Mouse (Mus musculus) thymus, adult 18-20 months (tissue): ENCODE data around the gene Rab44.
"Not testable (repeated sequence)": the region's sequence is repeated elsewhere in the genome, so short reads cannot be mapped to it uniquely, and the experiment has no call there.

Experiments
- DNase-seq, 2 experiments: peaks; one replicate each; pipeline ENCODE4 v3.0.0; 2022; ENCODE audit warnings: mixed read lengths in 2 of 2

Gene Rab44

DNA sequence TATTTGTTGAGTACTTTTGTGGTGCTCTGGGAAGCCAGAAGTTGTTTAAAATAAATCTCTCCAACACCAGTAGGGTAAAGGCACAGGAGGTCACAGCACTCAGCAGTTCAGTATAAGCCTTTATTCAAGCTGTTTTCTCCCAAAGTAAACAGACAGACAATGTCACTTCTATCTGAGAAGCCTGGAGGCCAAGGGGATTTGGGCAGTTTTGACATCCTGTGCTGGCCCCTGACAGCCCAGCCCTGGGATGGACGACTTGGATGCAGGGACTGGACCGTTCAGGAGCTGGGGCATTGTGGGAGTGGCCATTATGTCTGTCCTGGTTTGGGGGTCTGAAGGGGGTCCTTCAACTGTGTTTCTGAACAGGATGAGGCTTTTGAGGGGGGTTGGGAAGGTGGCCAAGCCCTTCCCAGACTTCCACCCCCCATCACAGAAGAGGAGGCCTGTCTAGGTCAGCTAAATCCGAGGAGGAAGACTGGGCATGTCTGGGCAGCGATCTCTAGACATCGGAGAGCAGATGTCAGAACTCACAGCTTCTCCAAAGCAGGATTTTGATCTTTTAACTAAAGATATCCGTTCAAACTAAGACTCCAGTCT lies 22.5 kb upstream of the Rab44 start:
- DNase-seq, result peak in 1 of 2 experiments; percentile 2

DNA sequence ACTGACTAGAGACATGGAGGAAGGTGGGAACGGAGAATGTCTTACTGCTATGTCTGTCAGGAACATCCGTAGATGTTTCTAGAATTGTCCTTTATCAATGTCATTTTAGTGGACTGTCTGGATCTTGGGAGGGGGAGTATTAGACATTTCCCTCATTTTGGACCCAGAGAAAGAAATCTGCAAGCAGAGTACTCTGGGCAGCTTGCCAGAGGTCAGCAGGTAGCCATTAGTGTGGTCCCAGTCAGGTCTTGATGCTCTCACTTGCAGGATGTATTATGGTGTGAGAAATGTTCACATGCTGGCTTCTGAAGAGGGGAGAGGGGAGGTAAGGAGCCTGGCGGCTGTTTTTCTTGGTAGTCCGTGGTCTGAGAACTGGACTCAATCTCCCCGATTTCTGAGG lies 21.4 kb upstream of the Rab44 start:
- DNase-seq, result no peak

DNA sequence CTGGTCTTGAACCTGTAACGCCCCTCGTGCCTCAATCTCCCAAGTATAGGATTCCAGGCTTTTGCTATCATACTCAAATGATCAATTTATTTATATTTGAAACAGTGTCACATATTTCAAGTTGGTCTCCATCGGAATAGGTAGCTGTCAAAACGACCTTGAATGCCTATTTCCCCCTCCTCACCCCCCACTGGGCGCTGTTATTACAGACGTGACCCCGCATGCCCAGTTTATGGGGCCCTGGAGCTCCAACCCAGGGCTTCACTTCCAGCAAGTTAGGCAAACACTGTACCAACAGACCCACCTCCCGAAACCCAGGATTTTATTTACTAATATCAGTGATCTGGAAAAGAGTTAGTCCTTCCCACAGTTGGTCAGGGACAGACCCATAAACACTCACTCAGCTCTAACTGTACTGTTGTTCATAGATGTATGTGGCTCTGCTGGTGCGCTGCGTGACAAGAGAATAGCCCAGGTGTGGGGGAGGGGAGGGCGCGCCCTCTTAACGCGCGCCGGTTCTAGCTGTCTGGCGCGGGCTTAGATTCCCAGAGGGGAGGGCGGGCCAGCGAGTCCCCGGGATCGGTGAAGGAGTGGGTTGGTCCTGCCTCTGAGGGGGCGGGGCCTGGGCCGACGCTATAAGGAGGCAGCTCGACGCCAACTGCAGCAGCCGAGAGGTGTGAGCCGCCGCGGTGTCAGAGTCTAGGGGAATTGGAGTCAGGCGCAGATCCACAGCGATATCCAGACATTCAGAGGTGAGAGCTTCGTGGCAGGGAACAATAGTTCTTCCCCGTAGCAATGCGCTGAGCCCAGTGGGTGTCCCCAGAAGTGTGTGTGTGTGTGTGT lies 20.6 kb upstream of the Rab44 start:
- peak; percentile 66 to 68 for DNase-seq

DNA sequence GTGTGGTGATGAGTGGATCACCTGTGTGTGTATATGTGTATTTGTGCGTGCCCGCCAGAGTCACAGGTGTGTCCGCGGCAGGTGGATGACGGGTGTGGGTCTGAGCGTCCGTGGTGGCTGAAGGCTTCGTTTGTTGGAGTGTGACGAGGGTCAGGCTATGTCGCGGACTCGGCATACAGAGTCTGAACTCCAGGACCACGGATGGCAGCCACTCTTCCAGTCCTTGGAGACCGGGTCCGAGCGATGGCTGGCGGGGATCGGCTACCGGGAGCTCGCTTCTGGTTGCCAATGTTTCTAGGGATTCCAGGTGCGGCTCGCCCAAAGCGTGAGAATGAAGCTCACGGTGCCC lies 20.0 kb upstream of the Rab44 start:
- DNase-seq, result no peak

DNA sequence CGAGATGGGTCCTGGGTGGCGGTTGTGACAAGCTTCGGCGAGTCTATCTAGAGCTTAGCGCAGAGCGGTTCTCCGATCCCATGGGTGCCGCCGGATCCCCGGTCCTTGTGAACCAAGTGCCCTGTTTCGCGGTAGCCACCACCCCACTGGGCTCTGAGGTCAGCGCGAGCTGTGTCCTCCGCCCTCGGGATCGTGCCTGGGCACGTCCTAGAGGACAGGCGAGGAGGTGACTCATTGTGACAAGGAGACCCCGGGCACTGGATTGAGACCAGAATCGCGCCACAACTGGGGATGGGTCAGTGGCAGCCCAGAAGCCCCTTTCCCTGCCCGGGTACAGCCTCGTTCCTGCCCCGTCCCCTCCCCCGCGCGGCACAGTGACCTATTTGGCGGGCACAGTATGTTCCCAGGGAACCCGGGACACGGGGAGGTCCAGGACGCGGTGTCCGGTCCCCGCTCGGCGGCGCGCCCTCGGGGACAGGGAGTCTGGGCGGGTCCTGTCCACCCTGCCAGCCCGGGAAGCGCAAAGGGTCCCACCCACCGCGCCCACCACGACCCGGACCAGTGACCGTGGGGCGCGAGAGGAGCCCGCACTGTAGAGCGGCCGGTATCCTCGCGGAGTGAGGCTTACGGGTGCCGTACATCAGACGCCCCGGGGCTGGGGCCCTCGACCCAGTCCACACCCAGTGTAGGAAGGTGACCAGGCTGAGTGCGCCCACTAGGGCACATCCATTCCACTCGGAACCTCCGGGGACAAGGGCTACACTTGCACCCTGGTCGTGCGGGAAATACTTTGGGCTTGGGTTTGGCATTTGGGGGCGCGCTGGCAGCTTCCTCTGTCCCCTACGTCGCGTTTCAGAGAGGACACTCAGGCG lies 19.4 kb upstream of the Rab44 start:
- peak; percentile 30 to 37 for DNase-seq

DNA sequence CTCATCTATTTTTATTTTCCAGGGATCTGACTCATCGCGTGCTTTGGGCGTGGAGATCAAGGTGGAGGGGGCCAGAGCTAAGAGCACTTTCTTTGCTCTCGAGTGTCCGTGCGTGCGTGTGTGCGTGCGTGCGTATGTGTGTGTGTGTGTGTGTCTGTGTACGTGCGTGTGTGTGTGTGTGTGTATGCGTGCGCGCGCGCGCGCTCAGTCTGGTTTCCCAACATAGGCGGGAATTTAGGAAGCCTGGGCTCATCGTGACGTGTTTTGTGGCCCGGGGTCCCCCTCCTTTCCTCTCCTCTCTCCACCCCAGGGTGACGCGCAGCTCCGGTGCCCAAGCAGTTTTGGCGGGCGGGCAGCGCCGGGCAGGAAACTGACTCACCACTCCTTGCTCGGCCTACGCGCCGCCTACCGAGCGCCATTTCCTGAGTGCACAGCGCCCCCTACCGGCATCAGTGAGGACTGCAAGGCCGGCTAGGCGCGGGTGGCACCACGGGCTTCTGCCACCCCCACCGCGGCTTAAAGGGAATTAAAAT lies 18.7 kb upstream of the Rab44 start:
- DNase-seq, result peak; percentile 86 to 89

DNA sequence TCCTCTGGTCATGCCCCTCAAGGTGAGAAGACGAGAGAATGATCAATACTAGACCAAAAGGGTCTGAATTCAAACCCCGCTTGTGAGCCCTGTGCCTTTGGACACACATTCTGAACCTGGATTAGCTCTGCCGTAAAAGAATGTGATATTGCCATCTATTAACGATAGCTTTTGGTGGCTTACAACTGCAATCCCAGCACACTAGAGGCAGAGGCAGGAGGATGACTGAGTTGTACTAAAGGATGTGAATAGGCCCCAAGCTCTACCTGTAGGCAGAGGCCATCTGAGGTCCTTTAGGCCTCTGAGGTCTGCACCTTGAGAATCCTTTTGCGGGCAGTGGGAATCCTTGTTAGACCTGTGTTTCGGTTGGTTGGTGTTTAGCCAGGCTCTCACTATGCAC lies 17.7 kb upstream of the Rab44 start:
- DNase-seq, result no peak

DNA sequence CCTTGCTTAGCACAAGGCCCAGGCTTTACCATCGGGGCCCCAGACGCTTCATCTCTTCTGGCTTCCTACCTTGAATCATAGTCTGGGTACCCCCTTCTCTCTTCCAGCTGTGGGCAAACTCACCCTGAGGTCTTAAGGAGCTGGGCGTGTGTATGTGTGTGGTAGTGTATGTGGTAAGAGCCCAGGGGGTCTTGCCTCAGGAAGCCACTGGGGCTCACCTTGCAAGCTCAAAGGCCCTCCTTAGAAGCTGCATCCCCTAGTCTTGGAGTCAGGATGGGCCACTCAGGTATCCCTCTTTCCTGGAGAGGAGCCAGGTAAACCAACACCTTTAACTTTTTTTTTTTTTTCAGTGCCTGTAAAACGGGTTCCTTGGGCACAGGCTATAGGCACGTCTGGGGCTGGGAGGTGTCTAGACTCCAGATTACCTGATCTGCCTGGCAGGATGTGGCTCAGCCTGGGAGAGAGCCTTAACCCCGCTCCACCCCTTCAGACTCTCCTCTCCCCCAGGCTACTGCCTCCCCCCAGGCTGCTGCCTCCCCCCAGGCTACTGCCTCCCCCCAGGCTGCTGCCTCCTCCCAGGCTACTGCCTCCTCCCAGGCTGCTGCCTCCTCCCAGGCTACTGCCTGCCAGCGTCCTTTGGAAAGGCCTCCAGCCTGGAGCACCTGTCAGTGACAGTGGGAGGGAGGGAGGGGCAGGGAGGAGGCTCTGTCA lies 16.9 kb upstream of the Rab44 start:
- DNase-seq, result peak in 1 of 2 experiments; percentile 4

DNA sequence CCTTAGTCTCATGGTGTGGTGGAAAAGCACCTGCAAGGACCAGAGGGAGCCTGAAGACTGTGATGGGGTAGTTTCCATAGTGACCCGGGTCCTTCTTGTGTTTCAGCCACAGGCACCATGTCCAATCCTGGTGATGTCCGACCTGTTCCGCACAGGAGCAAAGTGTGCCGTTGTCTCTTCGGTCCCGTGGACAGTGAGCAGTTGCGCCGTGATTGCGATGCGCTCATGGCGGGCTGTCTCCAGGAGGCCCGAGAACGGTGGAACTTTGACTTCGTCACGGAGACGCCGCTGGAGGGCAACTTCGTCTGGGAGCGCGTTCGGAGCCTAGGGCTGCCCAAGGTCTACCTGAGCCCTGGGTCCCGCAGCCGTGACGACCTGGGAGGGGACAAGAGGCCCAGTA lies 15.7 kb upstream of the Rab44 start:
- peak in 1 of 2 experiments; percentile 3 for DNase-seq

DNA sequence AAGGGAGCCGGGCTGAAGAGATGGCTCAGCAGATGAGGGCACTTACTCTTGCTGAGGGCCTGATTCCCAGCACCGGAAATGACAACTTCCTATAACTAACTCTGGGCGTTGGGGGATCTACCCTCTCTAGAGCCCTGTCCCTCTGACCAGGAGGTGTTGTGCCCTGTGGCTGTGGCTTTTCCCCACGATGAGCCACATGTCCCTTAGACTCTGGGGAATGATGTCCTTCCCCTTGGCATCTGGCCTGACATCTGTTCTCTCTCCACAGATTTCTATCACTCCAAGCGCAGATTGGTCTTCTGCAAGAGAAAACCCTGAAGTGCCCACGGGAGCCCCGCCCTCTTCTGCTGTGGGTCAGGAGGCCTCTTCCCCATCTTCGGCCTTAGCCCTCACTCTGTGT lies 14.9 kb upstream of the Rab44 start:
- DNase-seq, result peak in 1 of 2 experiments; percentile 3

DNA sequence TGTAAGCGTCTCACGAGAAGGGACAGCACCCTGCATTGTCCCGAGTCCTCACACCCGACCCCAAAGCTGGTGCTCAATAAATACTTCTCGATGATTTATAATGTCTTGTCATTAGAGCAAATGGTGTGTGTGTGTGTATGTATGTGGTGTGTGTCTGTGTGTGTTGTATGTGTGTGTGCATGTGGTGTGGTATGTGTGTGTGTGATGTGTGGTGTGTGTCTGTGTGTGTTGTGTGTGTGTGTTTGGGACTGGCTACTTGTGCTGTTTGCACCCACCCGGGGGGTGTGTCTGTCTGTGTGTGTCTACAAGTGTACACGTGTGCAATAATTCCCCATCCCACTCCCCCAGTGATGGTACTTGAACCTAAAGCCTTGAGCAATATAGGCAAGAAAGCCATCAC lies 13.3 kb upstream of the Rab44 start:
- DNase-seq, result no peak

DNA sequence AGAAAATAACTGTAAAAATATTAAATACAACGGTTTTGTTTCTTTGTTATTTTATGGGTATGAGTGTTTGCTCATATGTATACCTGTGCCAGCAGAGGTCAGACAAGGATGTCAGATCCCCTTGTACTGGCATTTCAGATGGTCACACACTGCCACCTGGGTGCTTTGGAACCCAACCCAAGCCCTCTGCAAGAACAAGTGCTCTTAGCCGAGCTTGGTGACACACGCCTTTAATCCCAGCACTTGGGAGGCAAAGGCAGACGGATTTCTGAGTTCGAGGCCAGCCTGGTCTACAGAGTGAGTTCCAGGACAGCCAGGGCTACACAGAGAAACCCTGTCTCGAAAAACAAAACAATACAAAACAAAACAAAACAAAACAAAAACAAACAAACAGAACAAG lies 3.6 kb upstream of the Rab44 start:
- not testable (repeated sequence) for DNase-seq

DNA sequence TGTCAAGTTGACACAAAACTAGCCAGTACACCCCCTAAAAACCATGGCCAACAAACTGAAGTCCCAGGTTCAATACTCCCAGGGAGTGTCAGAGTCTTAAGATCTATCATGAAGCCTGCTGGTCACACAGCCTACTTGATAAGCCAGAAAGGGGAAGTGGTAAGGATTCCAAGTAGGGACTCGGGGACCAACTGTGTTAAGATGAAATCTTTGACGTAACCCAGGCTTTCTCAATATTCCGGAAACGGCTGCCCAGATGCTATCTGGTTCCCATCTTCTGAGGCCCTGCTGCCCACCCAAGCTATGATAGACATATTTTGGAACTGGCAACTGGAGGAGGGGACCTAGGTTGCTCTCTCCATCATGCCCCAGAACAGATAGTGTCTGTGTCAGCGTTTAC lies 2.6 kb upstream of the Rab44 start:
- no peak for DNase-seq

DNA sequence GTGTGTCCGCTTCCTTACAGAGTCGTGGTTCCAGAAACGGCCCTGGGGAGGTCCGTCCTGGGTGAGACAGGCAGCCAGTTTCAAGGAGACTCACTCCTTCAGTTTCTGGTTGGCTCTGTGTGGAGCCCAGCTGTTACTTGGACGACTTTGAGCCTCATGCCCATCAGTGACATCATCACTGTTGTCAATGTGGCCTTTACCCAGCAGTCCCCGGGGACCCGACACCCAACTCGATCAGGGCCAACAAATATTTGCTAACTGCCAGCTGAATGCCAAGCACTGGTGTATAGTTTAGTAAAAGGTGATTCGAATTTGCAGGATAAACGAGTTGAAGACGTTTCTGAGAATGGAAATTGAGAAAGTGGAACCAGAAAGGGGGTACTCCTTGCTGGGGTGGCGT lies 2.1 kb downstream of the Rab44 start:
- no peak for DNase-seq

DNA sequence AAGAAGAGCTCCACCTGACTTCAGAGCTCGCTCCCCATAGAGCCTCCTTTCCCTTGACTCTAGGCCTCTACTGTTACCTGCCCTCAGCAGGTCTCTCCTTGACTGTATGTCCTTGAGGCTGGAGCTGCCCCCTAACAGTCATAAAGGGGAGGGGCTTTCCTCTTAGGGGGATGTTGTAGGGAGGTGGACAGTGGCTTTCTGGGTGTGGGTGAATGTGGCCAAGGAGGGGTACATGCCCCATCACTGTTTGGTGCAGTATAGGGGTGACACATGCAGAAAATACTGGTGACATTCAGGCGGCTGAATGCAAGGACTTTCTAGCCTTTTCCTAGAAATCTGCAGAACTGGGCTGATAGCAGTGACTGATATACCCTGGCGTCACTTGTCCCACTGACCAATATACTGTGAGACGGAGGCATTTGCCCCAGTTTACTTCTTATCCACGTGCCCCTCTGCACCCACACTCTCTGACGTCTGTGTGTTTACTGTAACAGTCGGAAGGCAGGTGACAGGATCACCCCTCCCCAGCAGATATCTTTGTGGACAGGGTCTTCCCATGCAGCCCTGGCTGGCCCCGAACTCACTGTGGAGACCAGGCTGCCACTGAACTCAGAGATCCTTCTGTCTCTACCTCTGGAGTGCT lies 3.2 kb downstream of the Rab44 start:
- DNase-seq, result no peak

DNA sequence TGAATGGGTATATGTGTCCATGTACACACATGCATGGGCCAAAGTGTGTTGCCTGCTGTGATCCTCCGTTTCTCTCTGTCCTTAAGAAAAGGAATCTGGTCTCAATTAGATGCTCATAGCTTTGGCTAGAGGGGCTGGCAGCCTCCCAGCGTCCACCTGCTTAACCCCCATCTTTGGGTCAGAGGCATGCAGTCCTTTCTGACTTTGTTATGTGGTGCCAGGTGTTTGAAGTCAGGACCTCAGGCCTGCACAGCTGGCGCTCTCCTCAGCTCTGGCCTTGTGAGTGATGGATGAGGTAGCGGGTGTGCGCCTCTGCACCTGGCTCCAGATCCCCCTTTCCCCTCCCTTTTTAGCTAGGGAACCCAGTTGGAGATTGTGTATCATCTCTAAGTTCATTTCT lies 4.1 kb downstream of the Rab44 start:
- DNase-seq, result no peak

DNA sequence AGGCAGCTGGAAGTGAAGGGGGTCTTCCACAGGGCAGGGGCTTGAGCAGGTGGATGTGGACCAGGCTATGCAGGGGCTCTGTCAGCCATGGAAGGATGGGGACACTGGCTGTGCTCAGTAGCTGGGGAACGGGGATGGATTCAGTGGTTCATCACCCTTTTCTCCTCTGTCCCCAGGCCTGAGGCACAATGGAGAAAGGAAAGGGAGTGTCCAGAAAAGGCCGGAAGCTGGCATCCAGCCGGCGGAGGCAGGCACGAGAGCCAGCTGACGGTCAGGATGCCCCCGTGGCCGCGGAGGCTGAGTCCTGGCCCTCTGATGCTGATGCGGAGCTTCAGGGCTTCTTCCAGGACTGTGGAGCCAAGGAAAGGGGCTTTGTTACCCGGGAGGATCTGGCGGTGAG lies 6.7 kb downstream of the Rab44 start:
- no peak for DNase-seq

DNA sequence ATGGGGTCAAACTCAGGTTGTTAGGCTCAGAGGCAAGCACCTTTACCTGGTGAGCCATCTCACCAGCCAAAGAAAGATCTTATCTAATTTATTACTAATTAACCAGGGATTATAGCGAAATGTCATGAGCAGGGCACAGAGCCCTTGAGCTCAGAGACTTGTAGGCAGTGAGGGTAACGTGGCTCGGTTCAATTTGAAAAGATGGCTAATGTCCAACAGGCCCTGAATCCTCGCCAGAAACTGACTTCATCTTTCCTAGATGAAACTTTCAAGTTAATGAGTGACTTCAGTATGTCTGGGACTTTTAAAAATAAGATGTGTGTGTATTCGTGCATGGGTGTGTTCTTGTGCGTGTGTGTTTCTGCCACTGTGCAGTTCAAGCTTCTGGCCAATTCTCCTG lies 8.9 kb downstream of the Rab44 start:
- DNase-seq, result no peak

DNA sequence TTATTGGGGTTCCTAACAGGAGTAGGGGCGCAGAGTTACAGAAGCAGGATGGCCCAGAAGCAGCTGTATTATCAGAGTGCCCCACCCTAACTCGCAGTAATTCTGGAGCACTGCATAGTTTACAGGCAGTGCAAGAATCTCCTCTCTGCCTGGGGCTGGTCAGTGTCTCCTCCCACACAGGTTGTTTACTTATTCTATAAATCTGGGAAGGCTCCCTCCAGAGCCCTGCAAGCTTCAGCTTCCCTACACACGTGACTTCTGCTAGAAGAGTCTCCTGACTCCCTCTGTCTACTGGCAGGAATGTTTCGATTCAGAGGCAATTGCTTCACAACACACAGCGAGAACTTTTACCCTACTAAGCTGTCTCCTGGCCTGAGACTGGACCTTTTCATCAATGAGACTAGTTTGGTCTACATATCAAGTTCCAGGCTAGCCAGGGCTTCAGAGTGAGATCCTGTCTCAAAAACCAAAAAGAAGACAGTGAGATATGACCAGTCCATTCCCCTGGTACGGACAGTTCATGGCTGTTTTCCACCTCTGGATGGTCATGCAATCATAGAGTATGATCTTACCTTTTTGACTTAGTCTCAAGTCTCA lies 9.7 kb downstream of the Rab44 start:
- DNase-seq, result no peak

DNA sequence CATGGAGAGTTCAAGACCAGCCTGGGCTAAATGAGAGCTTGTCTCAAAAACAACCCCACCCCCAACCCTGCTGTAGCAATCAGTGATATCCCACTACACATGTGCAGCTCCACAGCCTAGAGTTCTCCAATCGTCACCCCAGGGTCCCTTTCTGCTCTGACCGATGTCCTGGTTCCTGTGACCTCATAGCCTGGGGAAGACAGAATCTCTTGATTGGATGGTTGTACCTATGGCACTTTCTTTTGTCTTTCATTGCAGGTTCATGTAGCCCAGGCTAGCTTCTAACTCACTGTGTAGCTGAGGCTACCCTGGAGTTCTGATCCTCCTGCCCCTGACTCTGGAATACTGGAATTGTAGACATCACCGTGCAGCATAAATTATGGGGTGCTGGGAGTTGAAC lies 12.6 kb downstream of the Rab44 start:
- DNase-seq, result no peak

DNA sequence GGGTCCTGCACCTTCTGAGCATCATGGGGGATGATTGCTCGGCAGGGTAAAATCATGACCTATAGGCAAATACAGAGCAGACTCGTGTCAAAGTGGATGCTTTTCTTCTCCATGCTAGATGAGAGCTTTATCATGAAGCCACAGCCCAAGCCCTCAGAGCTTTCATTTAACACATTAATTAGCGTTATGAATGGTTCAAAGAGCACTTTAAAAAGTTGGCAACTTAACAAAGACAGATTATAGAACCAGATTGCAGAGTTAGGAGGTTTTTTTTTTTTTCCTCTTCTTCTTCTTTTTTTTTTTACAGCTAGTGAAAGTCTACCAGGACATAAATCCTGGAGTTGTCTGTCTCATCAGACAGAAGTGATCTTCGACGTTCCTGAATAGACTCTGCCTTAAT lies 15.4 kb downstream of the Rab44 start:
- no peak for DNase-seq

DNA sequence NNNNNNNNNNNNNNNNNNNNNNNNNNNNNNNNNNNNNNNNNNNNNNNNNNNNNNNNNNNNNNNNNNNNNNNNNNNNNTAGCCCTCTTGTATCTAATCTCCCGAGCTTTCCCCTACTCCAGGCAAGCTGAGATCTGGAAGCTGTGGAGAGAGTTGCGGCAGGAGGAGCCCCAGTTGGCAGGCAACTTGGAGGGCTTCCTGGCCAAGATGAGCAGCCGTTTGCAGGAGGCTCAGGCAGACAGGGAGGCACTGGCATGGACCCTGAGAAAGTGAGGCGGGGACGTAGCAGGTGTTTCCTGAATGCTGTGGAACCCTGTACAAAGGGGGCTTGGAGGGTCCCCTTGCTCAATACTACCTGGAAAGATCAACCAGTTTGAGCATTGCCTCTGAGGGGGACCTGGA lies 21.1 kb downstream of the Rab44 start:
- DNase-seq, result no peak
